Mouse (Mus musculus): ENCODE data around the gene Sprn. TPM values are rescaled to one million over a fixed set of nuclear protein-coding genes. Genes with fewer than 3 reads are reported as not detected.
A peak's percentile ranks its signal among the peaks of the same experiment; 100 is the strongest.

Sprn gene
- total RNA-seq, 2 experiments from 2014 or later, result 0.13 to 0.50 TPM

DNA sequence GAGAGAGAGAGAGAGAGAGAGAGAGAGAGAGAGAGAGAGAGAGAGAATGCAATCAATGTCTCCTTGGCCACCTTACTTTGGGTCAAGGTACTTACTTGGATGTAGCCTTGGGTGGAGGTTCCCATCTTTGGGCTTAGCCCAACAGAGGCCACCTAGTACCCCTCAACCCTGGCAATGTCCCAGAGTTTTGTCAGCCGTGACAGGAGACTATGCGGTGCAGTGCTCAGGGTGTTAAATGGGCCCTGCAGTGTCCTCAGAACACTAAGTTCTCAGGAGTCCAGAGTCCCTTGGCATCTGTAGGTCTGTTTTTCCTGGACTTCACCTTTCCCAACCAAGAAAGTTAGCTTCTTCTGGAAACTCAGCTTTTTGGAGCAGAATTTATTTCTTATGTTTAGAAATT, 24.5 kb upstream of the Sprn start:
- H3K4me3 ChIP-seq, result no peak overlapping the region
- no peak for DNase-seq
- H3K27ac ChIP-seq, result no peak overlapping the region
- intact Hi-C loops (cut with DNase I), result no loop called here
- TF ChIP-seq CTCF (IDR thresholded peaks at IDR 0.05), result no peak

DNA sequence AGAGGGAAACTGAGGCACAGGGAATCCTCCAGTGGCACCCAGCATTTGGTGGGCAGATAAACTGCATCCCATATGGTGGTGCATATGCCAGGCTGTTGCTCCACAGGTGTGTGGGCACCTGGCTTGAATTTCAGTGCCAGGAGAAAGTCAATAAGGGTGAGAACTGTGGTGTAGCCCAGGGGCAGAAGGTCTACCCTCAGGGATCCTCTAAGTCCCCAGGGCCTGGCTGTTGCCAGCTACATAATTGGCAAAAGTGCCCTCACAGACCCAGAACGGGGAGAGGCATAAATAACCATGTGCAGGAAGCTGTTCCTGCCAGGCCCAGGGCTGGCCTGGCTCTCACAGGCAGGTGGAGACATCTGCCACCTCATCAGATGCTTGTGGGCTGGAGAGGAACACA, 18.3 kb upstream of the Sprn start, which contains the start of gene Olfr523:
TSS of gene Olfr523 (plus strand) at position 282 of the 400 bp plus-strand sequence.
- intact Hi-C loops (cut with DNase I), result no loop called here
- no peak for TF ChIP-seq CTCF (IDR thresholded peaks at IDR 0.05)
- no peak for DNase-seq
- Histone ChIP-seq H3K27ac (no peak within 1 kb of the TSS), H3K4me3 (no peak within 1 kb of the TSS)

DNA sequence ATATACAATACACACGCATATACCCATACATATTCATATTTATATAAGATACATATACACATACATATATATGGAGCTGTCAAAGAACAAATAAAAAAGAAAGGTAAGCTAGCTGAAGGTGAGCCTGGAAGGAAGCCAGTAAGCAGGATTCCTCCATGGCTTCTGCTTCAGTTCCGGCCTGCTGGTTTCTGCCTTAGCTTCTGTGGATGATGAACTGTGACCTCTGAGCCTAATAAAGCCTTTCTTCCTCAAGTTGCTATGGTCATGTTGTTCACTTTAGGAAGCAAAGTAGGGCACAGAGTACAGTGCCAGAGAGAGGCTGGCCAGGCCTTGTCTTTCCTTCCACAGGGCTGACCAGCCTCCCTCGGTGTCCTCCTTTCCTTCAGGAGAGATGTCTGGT, 16.2 kb upstream of the Sprn start:
- TF ChIP-seq CTCF (IDR thresholded peaks at IDR 0.05), result no peak

DNA sequence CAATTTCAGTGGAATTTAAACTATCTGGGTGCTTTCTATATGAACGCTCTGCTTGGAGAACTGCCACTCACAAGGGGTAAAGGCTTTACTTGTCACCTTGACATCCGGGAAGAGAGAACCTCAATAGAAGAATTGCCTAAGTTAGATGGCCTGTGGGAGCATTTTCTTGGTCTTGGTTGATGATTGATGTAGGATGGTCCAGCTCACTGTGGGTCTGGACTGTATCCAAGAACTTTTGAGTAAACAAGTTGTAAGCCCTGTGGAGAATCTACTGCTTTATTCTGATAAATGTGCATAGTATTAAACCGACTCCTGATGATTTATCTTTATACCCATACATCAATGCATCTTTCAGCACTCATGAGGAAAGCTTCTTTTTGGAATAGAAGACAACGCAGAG, 14.7 kb upstream of the Sprn start:
- DNase-seq, result no peak
- no peak for TF ChIP-seq CTCF (IDR thresholded peaks at IDR 0.05)
- Histone ChIP-seq H3K27ac (no peak overlapping the region), H3K4me3 (no peak overlapping the region)
- intact Hi-C loops (cut with DNase I), result no loop called here

More for the DNA sequence above, 16.2 kb upstream of the Sprn start:
- intact Hi-C loops (cut with DNase I), result no loop called here
- no peak overlapping the region for H3K27ac ChIP-seq
- no peak for DNase-seq
- H3K4me3 ChIP-seq, result no peak overlapping the region

DNA sequence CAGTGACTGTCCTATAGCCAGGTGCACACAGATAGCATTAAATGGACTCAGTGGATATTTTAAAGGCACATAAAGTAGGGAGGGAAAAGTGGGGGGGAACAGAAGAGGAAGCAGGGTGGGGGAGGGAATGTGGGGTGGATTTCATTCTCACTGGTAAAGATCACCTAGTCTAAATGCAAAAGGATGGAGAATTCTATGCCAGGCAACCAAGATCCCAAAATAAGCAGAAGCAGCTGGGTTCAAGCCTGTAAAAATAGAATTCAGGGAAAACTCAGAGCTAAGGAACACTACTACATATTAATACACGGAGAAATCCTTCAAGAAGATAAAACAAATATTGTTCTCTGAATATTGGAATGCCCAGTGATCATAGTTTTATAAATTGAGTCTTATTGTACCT, 13.3 kb upstream of the Sprn start:
- Histone ChIP-seq H3K4me3 (no peak overlapping the region), H3K27ac (no peak overlapping the region)
- intact Hi-C loops (cut with DNase I), result no loop called here
- no peak for DNase-seq
- no peak for TF ChIP-seq CTCF (IDR thresholded peaks at IDR 0.05)

DNA sequence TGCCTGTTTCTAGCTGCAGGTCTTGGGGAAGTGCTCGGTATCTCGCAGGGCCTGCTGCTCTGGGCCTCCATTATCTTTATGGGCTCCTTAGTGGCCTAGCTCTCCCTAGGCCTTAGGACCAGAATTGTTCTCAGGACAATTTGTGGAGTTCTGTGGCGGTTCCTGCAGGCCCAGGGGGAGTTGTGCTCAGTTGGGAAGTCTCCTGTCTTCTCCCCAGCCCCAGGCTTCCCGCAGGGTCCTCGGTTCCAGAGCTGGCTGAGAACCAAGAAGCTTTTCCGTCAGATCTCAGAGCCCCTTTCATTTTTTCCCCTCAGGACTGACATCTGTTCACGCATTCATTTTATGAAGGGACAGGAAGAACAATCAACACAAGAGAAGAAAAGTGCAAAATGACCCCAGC, 10.0 kb upstream of the Sprn start, which contains the start of gene Olfr522:
TSS of gene Olfr522 (minus strand) at position 101 of the 400 bp plus-strand sequence.
- TF ChIP-seq CTCF (IDR thresholded peaks at IDR 0.05), result no peak
- intact Hi-C loops (cut with DNase I), result no loop called here
- Histone ChIP-seq H3K27ac (no peak within 1 kb of the TSS), H3K4me3 (no peak within 1 kb of the TSS)
- DNase-seq, result no peak

DNA sequence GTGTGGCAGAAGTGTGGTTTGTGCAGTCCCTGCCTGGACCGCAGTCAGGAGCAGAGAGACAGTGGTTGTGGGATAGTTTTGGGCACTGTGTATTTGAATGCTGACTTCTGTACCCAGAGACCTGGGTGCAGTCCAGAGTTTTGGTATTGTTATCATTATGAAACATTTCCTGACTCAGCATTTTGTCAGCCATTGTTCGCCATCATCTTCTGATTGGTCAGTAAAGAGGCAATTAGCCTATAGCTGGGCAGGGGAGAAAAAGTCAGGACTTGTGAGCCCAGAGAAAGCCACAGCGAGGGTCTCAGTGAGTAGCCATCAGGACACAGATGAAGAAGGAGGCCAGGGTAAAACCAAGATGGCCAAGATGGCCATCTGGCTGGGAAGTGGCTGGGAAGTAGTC, 5.7 kb upstream of the Sprn start:
- intact Hi-C loops (cut with DNase I), result no loop called here
- no peak for DNase-seq
- no peak overlapping the region for H3K27ac ChIP-seq
- H3K4me3 ChIP-seq, result no peak overlapping the region
- TF ChIP-seq CTCF (IDR thresholded peaks at IDR 0.05), result no peak

DNA sequence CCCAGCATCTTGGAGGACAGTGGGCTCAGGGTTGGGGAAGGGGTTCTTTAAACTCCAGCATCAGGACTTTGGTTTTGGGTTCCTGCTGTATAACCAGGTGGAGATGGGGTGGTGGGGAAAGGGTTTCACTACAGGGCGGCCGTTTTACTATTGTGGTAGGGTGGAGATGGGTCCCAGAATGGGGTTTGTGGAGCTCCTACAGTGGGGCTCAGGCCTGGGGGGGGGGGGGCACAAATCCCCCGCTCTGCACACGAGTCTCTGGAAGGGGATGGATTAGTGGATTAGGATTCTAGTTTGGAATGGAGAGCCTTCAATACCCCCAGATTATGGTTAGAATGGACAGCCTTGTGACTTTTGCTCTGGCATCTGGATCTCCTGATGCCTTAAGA, 854 bp downstream of the Sprn start:
- H3K4me3 ChIP-seq, result peak overlapping the region; percentile 53
- intact Hi-C loops (cut with DNase I), result no loop called here
- no peak for TF ChIP-seq CTCF (IDR thresholded peaks at IDR 0.05)

DNA sequence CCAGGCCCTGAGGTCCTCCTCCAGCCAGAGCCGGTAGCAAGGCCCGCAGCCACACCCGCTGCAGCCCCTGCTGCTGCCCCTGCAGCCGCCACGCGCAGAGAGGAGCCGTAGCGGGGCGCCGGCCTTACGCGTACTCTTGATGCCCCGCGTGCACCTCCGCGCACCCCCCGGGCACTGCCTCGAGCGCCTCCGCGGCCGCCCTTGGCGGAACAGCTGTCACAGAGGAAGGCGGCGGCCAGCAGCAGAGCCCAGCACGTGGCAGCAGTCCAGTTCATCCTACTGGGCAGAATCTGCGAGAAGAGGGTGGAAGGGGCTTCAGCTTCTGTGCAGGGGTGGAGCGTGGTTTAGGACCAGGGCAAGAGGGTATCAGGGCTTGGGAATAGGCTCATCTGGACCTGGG, 1.3 kb downstream of the Sprn start:
- intact Hi-C loops (cut with DNase I), result no loop called here
- Histone ChIP-seq H3K4me3 (peak overlapping the region; percentile 53), H3K27ac (no peak overlapping the region)
- TF ChIP-seq CTCF (IDR thresholded peaks at IDR 0.05), result no peak
- DNase-seq, result peak; percentile 41

More for the DNA sequence above, 854 bp downstream of the Sprn start:
- no peak for DNase-seq
- H3K27ac ChIP-seq, result no peak overlapping the region

DNA sequence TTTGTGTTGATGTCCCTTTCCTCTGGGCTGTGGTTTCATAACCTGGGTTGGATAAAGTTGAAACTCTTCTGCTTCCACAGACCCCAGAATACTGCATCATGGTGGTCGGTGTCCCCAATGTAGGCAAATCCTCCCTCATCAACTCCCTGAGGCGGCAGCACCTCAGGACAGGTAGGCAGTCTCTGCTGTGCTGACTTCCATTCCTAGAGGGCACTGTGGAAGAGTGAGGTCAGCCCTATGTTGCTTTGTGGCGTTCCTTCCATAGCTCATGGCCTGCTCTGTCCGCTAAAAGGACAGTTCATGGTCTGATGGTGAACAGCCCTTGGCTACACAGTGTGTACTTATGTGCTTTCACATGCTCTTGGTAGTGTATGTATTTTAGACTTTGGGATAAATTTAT, 10.1 kb downstream of the Sprn start:
- H3K27ac ChIP-seq, result no peak overlapping the region
- H3K4me3 ChIP-seq, result no peak overlapping the region
- DNase-seq, result no peak
- intact Hi-C loops (cut with DNase I), result loop anchor here (10.0 kb wide), 1 partner anchor 170 kb away; the partner anchor contains the start of gene 6430531B16Rik
- peak; percentile 47 for TF ChIP-seq CTCF (IDR thresholded peaks at IDR 0.05)

DNA sequence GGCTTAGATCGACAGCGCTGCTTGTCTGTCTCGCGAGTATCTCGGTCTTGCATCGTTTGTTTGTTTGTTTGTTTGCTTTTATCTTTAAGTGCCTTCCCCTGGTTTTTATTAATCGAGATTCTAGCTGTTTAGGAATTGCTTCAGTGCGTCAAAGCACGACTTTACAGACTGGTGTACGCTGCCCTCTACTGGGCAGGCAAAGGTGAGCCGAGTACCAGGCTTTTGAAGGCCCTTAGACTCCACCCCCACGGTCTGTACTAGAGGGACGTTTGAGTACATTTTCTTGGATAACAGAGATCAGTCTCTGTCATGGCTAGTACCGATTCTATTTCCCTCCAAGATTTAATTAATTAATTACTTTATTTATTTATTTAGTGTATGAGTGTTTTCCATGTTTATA, 13.3 kb downstream of the Sprn start:
- peak; percentile 77 for DNase-seq

DNA sequence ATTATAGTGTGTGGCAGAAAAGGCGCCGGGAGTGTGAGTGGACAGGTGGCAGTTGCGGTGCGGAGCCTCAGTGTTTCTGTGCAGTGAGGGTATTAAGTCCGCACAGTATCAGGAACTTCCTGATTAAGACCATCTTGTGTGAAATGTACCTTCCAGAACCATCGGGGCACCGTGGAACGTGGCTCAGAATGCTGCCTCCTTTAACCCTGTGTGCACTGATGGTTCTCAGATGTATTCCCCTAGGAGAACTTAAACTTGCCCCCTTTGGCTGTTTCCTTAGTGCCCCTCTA, 16.7 kb downstream of the Sprn start:
- no peak for TF ChIP-seq CTCF (IDR thresholded peaks at IDR 0.05)
- Histone ChIP-seq H3K27ac (peak overlapping the region; percentile 98), H3K4me3 (peak overlapping the region; percentile 97)
- DNase-seq, result no peak
- intact Hi-C loops (cut with DNase I), result no loop called here

More for the DNA sequence above, 13.3 kb downstream of the Sprn start:
- intact Hi-C loops (cut with DNase I), result loop anchor here (1.0 to 10.0 kb wide), 2 partner anchors 63 to 167 kb away; partner anchors contain the start of gene 6430531B16Rik
- Histone ChIP-seq H3K27ac (no peak overlapping the region), H3K4me3 (no peak overlapping the region)
- TF ChIP-seq CTCF (IDR thresholded peaks at IDR 0.05), result peak; percentile 95

DNA sequence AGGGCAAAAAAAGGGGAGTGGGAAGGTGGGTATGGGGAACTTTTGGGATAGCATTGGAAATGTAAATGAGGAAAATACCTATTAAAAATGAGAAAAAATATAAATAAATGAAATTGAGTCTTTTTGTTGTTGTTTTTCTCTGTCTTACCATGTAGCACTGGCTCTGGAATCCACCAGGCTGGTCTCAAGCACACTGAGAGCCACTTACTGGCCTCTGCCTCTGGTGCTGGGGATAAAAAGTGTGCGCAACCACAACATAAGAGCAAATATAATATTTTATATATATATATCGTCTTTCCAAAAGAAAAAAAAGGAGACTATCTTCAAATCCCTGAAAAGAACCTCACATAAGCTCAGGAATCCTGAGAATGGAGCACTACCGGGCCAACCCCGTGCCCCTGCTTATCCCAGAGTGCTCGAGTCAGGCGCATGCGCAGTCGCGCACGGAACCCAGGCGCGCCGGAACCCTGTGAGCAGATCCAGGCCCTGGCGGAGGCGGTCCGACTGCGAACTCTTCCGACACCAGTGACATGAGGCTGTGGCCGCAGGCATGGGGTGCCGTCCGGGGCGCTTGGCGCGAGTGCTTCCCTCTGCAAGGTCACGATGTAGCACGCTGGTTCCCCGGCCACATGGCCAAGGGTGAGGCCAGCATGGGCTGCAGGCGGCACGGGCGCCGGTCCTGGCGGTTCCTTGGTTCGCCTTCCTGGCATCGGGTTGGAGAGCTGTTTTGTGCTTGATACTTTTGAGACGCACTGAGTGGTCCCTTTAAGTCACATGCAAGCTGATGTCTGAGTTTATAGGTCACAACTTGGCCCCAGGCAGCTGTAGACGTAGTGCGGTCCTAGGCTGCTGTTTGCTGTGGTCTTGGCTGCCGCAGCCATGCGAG, 17.3 kb downstream of the Sprn start, which contains the start of gene Mtg1:
TSS of gene Mtg1 (plus strand) at position 430 of the 886 bp plus-strand sequence.
- Histone ChIP-seq H3K4me3 (peak within 1 kb of the TSS; percentile 97), H3K27ac (peak within 1 kb of the TSS; percentile 98)
- no peak for TF ChIP-seq CTCF (IDR thresholded peaks at IDR 0.05)
- DNase-seq, result peak; percentile 98
- intact Hi-C loops (cut with DNase I), result no loop called here

All from gastrocnemius, adult 2 months (tissue).